Mouse (Mus musculus) embryo, embryonic 10 days (tissue): Measurements from ENCODE around the gene Aldh1l1.

Source experiments
- DNase-seq: peaks from one replicate; pipeline ENCODE4 v3.0.0-alpha.2; 2015; ENCODE audit warnings: low spot score

Gene Aldh1l1

GRCm38 (mm10) chr6:90472079-90472478 lies 14.1 kb upstream of the Aldh1l1 start:
- no peak for DNase-seq

GRCm38 (mm10) chr6:90472697-90473096 lies 13.5 kb upstream of the Aldh1l1 start:
- DNase-seq: no peak

GRCm38 (mm10) chr6:90473630-90474360 lies 12.4 kb upstream of the Aldh1l1 start:
- DNase-seq: no peak

- no peak for DNase-seq
Measured at GRCm38 (mm10) chr6:90474361-90474750, 11.9 kb upstream of the Aldh1l1 start.

GRCm38 (mm10) chr6:90475176-90475853 lies 10.9 kb upstream of the Aldh1l1 start:
- DNase-seq: no peak

- peak; percentile 15 for DNase-seq
Measured at GRCm38 (mm10) chr6:90475854-90476212, 10.4 kb upstream of the Aldh1l1 start.

GRCm38 (mm10) chr6:90476941-90477518 lies 9.2 kb upstream of the Aldh1l1 start:
- DNase-seq: peak; percentile 29

GRCm38 (mm10) chr6:90484249-90484648 lies 2.0 kb upstream of the Aldh1l1 start:
- DNase-seq: no peak

- DNase-seq: no peak
Measured at GRCm38 (mm10) chr6:90484876-90485275, 1.4 kb upstream of the Aldh1l1 start.

GRCm38 (mm10) chr6:90487531-90487930 lies 1.3 kb downstream of the Aldh1l1 start:
- DNase-seq: no peak

GRCm38 (mm10) chr6:90489532-90489931 lies 3.3 kb downstream of the Aldh1l1 start:
- no peak for DNase-seq

- no peak for DNase-seq
Measured at GRCm38 (mm10) chr6:90490976-90491375, 4.7 kb downstream of the Aldh1l1 start.

- no peak for DNase-seq
Measured at GRCm38 (mm10) chr6:90491956-90492744, 5.9 kb downstream of the Aldh1l1 start.

GRCm38 (mm10) chr6:90494155-90494554 lies 7.9 kb downstream of the Aldh1l1 start:
- DNase-seq: no peak

- DNase-seq: no peak
Measured at GRCm38 (mm10) chr6:90494566-90494965, 8.3 kb downstream of the Aldh1l1 start.

GRCm38 (mm10) chr6:90495282-90495912 lies 9.2 kb downstream of the Aldh1l1 start:
- peak; percentile 30 for DNase-seq

- no peak for DNase-seq
Measured at GRCm38 (mm10) chr6:90496217-90496616, 10.0 kb downstream of the Aldh1l1 start.

- DNase-seq: no peak
Measured at GRCm38 (mm10) chr6:90499509-90499908, 13.3 kb downstream of the Aldh1l1 start.

- no peak for DNase-seq
Measured at GRCm38 (mm10) chr6:90501222-90501940, 15.2 kb downstream of the Aldh1l1 start.

- DNase-seq: no peak
Measured at GRCm38 (mm10) chr6:90505906-90506305, 19.7 kb downstream of the Aldh1l1 start.

- DNase-seq: no peak
Measured at GRCm38 (mm10) chr6:90506673-90507311, 20.6 kb downstream of the Aldh1l1 start.
